Mouse (Mus musculus): ENCODE data around the gene Dusp5. TPM values are rescaled to one million over a fixed set of nuclear protein-coding genes. Genes with fewer than 3 reads are reported as not detected.
A peak's percentile ranks its signal among the peaks of the same experiment; 100 is the strongest.

Dusp5 gene
- total RNA-seq, 2 experiments from 2014 or later, result 5.4 to 5.5 TPM

DNA sequence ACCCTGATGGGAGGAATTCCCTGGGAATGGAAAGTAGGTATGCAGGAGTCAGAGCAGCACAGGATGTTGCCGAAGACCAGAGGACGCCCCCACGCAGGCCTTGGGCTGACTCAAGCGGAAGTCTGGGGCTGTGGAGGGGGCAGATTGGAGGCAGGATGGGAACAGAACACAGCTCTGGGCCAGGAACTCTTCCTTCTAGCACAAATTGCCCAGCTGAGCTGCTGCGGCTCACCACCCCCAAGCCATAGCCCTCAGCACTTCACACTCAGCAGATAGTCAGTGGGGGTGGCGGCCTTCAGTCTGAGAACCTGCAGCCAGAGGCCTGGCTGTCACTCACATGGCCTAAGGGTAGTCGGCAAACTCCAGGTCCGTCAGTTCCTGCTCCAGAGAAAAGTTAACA lies 21.4 kb upstream of the Dusp5 start:
- DNase-seq (ENCODE audit: extremely low spot score in 1 of 2, low spot score in 2 of 2), result no peak
- intact Hi-C loops (cut with DNase I), result no loop called here

DNA sequence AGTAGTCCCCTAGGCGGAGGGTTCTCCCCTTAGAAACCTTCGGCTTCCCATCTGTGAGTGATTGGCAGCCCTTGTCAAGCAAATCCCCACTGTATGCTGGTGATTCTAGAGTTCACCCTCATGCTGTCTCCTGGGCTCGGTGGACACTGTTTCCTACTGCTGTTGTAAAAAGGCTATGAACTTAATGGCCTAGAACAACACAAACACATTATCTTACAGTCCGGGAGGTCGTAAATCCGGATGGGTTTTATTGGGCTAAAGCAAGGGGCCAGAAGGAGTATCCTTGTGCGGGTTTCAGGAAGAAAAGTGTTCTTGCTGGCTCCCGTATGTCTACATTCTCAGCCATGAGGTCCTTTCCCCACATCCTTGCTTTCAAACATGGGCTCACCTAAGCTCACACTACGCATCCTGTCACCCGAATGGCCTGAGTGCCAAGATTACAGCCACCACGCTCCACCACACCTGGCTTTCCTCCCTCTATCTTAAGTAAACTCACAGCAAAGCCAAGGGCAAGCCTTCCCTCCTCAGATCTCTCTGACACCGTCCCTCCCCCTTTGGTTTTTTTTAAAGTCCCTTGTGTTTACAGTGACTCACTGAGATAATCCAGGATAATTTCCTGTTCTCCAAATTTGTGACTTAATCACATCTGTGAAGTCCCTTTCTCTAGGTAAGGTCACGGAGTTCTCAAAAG lies 17.5 kb upstream of the Dusp5 start:
- intact Hi-C loops (cut with DNase I), result no loop called here
- no peak for DNase-seq (ENCODE audit: extremely low spot score in 1 of 2, low spot score in 2 of 2)

DNA sequence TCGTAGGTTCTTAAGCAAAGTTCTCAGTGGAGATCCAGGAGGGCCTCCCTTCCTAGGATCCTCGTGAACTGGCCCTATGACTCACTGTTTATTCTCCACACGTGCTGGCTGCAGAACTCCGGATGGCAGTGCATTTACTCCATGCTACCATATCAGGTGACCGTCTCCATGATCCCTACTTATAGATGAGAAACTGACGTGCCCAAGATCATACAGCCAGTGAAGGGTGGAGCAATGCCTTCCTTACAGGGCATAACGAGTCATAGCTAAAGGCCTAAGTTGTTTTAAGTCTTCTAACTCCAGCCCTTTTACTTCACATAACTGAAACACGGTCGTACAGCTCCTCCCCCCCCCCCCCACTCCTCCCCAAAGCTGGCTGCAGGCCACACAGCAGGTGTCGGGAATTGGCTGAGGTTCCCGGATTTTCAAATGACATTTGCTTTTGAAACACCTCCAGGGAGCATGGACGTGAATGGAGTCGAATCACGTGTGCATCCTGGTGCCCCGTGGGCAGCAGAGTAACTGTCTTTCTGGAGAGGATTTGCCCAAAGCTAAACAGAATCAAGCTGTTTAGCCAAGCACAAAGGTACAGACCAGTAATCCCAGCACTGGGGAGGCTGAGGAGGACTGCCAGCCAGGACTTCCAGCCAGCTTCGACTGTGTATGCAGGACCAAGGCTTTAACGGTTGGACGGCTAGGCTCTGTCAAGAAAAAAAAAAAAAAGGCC lies 11.4 kb upstream of the Dusp5 start:
- DNase-seq (ENCODE audit: extremely low spot score in 1 of 2, low spot score in 2 of 2), result no peak
- intact Hi-C loops (cut with DNase I), result no loop called here

DNA sequence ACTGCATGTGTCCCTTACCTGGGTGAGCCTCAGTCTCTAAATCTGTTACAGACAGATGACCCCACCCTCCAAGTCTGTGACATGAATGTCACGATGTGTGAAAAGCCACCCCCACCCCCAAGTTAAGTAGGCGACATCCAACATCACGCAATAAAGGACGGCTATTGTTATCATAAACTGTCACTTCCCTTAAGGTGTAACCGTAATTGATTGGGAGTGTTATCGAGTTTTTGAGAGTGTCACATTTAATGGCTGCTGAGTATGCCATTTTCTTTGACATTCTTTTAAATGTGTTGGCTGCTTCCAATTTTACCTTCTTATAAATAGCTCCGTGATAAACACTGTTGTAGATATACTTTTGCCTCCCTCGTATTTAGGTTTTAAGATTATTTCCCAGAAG lies 9.4 kb upstream of the Dusp5 start:
- intact Hi-C loops (cut with DNase I), result no loop called here
- no peak for DNase-seq (ENCODE audit: extremely low spot score in 1 of 2, low spot score in 2 of 2)

DNA sequence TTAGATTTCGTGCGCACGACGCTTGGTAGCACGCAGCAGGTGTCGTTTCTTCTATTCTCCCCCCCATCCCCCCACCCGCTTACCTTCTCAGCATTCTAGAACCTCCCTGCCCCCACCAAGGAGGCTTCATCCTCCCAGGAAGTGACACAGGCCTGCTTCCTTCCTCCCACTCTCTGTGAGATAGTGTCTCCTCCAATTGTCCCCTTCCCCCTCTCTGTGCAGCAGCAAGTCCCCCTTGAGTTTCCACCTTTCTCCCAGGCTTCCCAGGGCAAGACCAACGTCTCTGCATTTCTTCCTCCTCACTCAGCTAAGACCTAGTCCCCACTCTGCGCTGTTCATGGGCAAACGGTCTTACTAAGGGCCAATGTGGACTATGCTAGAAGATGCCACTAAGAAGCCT lies 8.9 kb upstream of the Dusp5 start:
- intact Hi-C loops (cut with DNase I), result no loop called here

DNA sequence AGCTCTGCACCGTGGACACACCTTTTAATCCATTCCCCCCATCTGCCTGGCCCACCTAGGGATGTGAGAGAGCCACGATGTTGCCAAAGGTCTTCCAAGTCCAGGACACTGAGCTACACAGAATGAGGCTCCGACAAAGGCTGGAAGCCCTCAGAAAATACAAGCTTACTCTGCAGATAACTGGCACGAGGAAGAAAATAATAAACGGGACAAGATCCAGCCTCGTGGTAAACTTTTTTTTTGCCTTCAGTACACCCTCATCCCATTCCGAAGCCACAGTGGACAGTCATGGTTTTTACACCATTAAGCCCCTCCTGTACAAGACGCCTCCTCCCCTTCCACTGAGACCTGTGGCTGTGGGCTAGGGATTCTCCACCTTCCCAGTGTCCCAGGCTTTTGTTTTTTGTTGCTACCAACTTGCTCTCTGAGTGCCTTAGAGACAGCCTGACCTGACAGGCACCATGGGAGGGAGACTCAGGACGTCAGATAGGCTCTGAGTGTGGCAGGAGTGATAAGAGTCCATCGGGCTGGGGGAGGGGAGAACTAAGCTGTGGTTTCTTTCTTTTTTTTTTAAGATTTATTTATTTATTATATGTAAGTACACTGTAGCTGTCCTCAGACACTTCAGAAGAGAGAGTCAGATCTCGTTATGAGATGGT lies 7.6 kb upstream of the Dusp5 start:
- DNase-seq (ENCODE audit: extremely low spot score in 1 of 2, low spot score in 2 of 2), result no peak
- intact Hi-C loops (cut with DNase I), result no loop called here

More for the DNA sequence above, 8.9 kb upstream of the Dusp5 start:
- DNase-seq (ENCODE audit: extremely low spot score in 1 of 2, low spot score in 2 of 2), result no peak

DNA sequence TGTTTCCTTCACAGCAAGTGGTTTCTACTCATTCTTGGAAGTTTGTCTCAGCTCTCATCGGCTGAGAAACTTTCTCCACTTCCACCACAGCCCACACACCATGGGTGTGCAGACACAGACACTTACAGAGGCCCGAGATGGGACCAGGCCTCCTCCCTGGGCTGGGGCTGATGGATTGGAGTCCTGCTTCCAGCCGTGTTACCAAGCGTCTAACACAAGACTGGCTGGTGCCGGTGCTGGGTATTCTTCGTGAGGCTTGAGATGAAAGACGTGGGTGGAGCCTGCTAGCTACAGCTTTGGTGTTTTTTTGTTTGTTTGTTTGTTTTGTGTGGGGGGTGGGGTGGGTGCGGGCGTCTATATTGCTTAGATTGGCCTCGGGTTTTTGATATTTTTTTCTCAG lies 1.4 kb upstream of the Dusp5 start:
- intact Hi-C loops (cut with DNase I), result loop anchor here (5.0 kb wide), 1 partner anchor 110 kb away; no protein-coding TSS in a partner anchor
- no peak for DNase-seq (ENCODE audit: extremely low spot score in 1 of 2, low spot score in 2 of 2)

DNA sequence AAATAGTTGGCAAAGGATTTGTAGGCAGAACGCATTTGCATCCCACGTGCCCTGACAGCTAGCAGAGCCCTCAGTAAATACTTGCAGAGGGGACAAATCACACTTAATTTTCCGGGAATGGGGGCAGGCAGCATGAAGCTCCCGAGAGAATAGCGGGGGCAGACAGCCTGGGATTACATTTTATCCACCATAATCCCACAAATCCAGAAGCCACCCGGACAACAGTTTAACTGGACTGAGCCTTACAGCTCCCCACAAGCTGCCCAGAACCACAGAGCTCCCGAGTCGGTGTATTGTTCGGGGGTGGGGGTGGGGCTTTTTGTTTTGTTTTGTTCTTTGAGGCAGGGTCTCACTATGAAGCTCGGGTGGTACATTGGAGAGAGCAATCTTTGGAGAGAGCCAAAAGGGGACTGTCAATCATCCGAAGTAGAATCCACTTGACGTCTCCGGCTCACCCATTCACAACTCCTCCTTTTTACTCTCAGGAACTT lies 733 bp upstream of the Dusp5 start:
- intact Hi-C loops (cut with DNase I), result loop anchor here (5.0 kb wide), 1 partner anchor 111 kb away; no protein-coding TSS in a partner anchor
- no peak for DNase-seq (ENCODE audit: extremely low spot score in 1 of 2, low spot score in 2 of 2)

DNA sequence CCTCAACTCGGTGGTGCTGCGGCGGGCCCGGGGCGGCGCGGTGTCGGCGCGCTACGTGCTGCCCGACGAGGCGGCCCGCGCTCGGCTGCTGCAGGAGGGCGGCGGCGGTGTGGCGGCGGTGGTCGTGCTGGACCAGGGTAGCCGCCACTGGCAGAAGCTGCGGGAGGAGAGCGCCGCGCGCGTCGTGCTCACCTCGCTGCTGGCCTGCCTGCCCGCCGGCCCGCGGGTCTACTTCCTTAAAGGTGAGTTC lies 471 bp downstream of the Dusp5 start:
- intact Hi-C loops (cut with DNase I), result loop anchor here (5.0 kb wide), 1 partner anchor 112 kb away; no protein-coding TSS in a partner anchor
- no peak for DNase-seq (ENCODE audit: extremely low spot score in 1 of 2, low spot score in 2 of 2)

DNA sequence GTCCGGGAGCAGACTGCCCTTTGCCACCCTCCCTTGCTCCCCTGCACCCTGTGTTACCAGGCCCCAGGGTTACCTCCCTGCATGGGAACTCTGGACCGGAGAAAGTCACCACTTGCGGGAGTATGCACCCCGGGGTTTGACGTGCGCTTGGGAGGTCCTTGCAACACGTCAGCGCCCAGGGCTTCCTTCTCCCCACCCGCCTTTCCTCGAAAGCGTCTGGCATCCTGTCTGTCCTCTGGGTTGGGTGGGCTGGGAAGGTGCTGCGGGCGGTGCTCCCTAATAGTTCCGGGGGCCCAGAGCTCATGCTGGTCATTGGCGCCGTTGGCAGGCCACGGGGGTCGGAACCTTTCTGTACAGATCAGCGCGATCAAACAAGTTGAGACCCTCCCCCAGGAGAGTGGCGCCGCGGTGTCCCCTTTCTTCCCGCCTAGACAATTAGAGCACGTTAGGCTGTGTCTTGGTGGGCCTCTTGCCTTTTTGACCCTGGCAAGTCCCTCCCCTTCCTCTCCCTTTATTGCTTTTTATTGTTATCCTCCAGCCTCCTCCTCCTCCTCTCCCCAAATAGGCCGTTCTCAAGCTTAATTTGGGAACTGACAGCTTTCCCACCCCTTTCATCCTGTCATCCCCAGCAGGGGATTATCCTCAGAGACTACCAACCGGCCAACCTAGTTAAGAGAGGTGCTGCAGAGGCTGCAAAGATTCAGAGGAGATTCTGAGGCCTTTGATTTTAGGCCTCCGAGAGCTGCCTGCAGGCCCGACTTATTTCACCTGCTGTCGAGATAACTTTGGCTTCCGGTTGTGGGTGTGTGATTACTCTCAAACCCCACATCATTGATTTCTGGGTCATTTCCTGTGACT lies 1.0 kb downstream of the Dusp5 start:
- intact Hi-C loops (cut with DNase I), result loop anchor here (5.0 kb wide), 2 partner anchors 113 to 138 kb away; partner anchors contain the start of gene Smndc1

DNA sequence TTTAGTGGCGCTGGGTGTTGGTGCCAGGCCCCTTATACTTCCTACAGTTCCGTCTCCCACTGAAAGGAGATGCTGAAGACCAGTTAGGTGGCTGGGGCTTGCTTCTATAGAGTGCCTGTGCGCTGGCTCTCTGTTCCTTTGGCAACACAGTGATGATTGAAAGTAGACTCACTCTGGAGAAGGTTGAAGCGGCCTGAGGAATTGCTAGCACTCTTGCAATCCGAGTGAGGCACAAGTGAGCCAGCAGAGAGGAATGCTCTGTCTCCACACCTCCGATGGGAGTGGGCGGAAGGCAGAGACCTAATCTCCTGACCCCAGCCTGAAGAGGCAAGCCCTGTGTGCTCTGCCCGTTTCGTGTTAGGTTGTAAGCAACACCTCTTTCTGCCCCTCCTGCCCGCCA lies 2.5 kb downstream of the Dusp5 start:
- intact Hi-C loops (cut with DNase I), result loop anchor here (5.0 kb wide), 1 partner anchor 139 kb away; the partner anchor contains the start of gene Smndc1
- DNase-seq (ENCODE audit: extremely low spot score in 1 of 2, low spot score in 2 of 2), result no peak

More for the DNA sequence above, 1.0 kb downstream of the Dusp5 start:
- DNase-seq (ENCODE audit: extremely low spot score in 1 of 2, low spot score in 2 of 2), result no peak

DNA sequence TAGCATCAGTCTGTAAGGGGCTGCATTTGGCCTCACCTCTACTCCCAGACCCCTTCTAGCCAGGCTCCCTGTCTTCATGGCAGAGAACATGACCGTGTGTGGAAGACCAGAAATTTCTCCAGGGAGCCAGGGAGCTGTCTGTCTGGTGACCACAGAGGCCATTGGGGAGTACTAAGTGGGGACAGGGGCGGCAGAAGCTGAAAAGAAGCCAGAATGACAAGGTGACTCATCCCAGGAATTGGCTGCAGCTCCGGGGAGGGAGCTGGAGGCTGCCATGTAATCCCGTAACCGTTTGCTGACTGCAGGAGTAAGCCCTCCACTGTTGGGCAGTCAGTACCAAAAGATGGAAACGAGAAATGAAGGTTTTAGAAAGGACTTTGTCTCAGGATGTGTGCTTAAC lies 3.1 kb downstream of the Dusp5 start:
- DNase-seq (ENCODE audit: extremely low spot score in 1 of 2, low spot score in 2 of 2), result no peak
- intact Hi-C loops (cut with DNase I), result loop anchor here (5.0 kb wide), 1 partner anchor 140 kb away; the partner anchor contains the start of gene Smndc1

DNA sequence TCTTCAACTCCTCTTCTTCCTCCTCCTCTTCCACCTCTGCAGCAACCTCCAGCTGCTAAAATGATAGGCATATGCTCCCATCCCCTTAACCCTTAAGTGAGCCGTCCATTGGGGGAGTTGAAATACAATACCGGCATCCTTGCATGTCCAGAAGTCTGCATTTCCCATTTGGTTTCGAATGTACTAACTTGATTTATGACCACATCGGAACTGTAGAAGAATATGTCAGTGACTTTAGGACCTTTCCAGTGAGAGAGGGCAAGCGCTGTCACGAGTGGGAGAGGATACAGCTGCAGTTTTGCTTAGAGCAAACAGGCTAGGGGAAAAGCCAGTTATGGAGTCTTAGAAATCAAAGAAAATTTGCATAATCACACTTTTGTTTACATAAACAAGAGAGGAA lies 3.8 kb downstream of the Dusp5 start:
- intact Hi-C loops (cut with DNase I), result loop anchor here (5.0 kb wide), 1 partner anchor 140 kb away; the partner anchor contains the start of gene Smndc1

DNA sequence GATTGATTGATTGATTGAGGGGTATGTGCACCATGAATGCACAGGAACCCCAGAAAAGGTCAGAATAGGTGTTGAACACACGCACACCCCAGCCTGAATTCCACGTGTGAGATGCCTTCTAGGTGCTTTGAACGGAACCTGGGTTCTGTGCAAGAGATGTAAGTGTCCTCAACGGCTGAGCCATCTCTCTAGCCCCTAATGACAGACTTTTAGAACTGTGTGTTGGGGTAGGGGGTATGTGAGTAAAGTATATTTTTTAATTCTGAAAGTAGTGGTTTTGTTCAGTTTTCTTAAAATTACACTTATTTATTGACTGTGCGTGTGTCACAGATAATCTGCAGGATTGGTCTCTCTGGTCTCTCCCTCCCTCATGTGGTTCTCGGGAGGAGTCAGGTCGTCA lies 4.3 kb downstream of the Dusp5 start:
- no peak for DNase-seq (ENCODE audit: extremely low spot score in 1 of 2, low spot score in 2 of 2)
- intact Hi-C loops (cut with DNase I), result loop anchor here (5.0 kb wide), 1 partner anchor 141 kb away; the partner anchor contains the start of gene Smndc1

More for the DNA sequence above, 3.8 kb downstream of the Dusp5 start:
- DNase-seq (ENCODE audit: extremely low spot score in 1 of 2, low spot score in 2 of 2), result no peak

DNA sequence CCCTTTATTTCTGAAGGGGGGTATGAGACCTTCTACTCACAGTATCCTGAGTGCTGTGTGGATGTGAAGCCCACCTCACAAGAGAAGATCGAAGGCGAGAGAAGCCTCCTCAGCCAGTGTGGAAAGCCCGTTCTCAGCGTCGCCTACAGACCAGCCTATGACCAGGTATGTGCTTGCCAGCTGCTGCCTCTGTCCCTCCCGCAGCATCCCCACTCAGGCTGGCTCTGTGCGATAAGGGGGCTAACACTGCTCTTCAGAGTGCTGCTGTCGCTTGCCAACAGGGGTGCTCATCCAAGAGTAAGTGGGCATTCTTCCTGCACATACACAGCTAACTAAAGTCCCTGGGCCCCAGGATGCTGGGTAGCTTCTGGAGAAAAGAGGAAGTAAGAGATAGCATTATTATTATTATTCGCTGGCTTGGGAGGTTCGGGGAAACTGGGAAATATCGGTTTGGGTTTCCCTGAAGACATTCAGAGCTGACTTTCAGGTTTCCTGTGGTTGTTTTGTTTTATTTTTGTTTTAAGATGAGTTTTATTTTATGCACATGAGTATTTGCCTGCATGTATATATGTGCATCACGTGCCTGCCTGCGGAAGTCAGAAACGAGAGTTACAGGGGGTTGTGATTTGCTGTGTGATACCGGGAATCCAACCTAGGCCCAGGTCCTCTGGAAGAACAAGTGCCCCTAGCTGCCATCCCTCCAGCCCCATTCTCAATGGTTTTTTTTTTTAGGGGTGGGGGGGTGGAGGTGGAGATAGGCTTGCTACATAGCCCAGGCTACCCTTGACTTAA lies 5.1 kb downstream of the Dusp5 start:
- DNase-seq (ENCODE audit: extremely low spot score in 1 of 2, low spot score in 2 of 2), result no peak
- intact Hi-C loops (cut with DNase I), result loop anchor here (5.0 kb wide), 1 partner anchor 142 kb away; the partner anchor contains the start of gene Smndc1

DNA sequence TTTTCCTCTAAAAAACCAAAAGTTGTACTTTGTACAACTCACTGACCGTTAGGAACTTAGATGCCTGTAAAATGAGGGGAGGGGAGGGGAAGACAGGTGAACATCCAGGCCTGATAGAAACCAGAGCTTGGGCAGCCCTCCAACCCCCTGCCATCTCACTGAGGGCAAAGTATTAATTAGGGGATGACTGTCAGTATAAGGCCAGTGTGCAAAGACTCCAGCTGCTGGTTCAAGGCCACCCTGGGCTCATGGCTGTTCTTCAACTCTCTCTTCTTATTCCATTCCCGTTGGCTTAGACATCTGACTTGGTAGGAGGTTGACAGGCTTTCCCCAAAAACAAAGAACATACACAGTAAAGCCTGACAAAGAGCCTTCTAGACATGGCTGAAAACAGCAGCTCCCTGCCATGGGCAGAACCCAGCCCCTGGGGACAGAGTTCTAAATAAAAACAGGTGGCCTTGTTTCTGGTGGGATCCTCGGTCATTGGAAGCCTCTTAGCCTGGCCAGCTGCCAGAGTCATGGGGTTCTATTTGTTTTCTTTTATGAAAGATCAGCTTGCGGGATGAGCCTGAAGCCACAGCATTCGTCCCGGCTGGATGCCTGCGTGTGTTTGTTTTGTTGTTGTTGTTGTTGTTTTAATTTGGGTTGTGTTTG lies 6.0 kb downstream of the Dusp5 start:
- intact Hi-C loops (cut with DNase I), result loop anchor here (5.0 kb wide), 1 partner anchor 143 kb away; the partner anchor contains the start of gene Smndc1
- DNase-seq (ENCODE audit: extremely low spot score in 1 of 2, low spot score in 2 of 2), result peak in 1 of 2 experiments; percentile 61

DNA sequence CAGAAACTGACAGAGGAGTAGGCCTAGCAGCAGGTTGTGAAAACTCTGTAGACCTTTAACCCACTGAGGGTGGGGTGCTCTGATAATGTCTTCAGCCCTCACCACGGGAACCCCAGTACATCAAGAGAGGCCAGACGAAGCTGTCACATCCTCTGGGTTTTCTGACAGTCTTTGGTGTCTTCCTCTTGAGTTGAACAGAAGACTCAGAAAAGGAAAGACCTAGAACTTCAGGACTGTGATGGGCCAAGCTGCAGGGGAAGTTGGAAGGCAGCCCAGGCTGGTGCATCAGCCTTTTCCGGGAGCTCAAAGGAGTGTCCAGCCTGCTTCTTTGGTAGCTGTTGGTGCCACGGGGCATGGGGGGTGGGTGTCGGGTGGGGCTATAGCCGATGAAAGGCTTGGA lies 6.5 kb downstream of the Dusp5 start:
- intact Hi-C loops (cut with DNase I), result no loop called here
- DNase-seq (ENCODE audit: extremely low spot score in 1 of 2, low spot score in 2 of 2), result no peak
